Mouse (Mus musculus) intestine, postnatal 0 days (tissue): ENCODE data around the gene Gpr85. TPM values are rescaled to one million over a fixed set of nuclear protein-coding genes. Genes with fewer than 3 reads are reported as not detected.

Source experiments
- ATAC-seq: fragments of 200-750 bp; cut with Nextera tagmentation; 2 replicates; pipeline ENCODE4 v1.8.0; 2017; ENCODE audit warnings: mild to moderate bottlenecking, moderate TSS enrichment, moderate library complexity
- H3K27ac ChIP-seq: fragments of 300-500 bp; sonication (generic); 2 replicates; pipeline ENCODE4 v1.5.1; 2014; ENCODE audit warnings: mild to moderate bottlenecking, low read depth, low read length, moderate library complexity
- H3K27me3 ChIP-seq: fragments of 300-500 bp; sonication (generic); replicated peaks from 2 replicates; pipeline ENCODE4 v1.6.1; 2014; ENCODE audit warnings: low read length, mixed read lengths; ENCODE audit not compliant: control insufficient read depth, insufficient read depth
- H3K36me3 ChIP-seq: fragments of 300-500 bp; sonication (generic); 2 replicates; pipeline ENCODE4 v1.6.1; 2014; ENCODE audit warnings: mild to moderate bottlenecking, moderate library complexity; ENCODE audit not compliant: control insufficient read depth, insufficient read depth
- H3K4me1 ChIP-seq: fragments of 300-500 bp; sonication (generic); replicated peaks from 2 replicates; pipeline ENCODE4 v1.6.1; 2014; ENCODE audit warnings: antibody characterized with exemption, low read length, mixed read lengths; ENCODE audit not compliant: control insufficient read depth, insufficient read depth
- H3K4me2 ChIP-seq: fragments of 300-500 bp; sonication (generic); replicated peaks from 2 replicates; pipeline ENCODE4 v1.6.1; 2014; ENCODE audit warnings: low read depth, mild to moderate bottlenecking, moderate library complexity
- H3K4me3 ChIP-seq: fragments of 300-500 bp; sonication (generic); 2 replicates; pipeline ENCODE4 v1.5.1; 2014; ENCODE audit warnings: low read depth, low read length
- H3K9ac ChIP-seq: fragments of 300-500 bp; sonication (generic); 2 replicates; pipeline ENCODE4 v1.6.1; 2014; ENCODE audit warnings: mild to moderate bottlenecking, low read depth, low read length
- H3K9me3 ChIP-seq: fragments of 300-500 bp; sonication (generic); 2 replicates; pipeline ENCODE4 v1.6.1; 2016; ENCODE audit warnings: mixed run types; ENCODE audit not compliant: control insufficient read depth
- CTCF ChIP-seq: sonication (generic); IDR thresholded peaks from 2 replicates; pipeline ENCODE4 v1.5.1; 2016; ENCODE audit warnings: low read depth, mild to moderate bottlenecking, control low read depth, antibody characterized with exemption, moderate library complexity
- WGBS: fragments of 180-500 bp; shearing (Covaris S2); extraction: QIAGEN DNeasy Blood & Tissue Kit; methylation state at CpG from one replicate; pipeline ENCODE4 v1.1.7; 2014; 5-methylcytosine and 5-hydroxymethylcytosine counted together
- polyA plus RNA-seq: library from polyadenylated mRNA; unstranded; fragments of >200 nt; fragmentation: Nextera tagmentation; extraction: Ambion mirVana; gene quantifications from 2 replicates; pipeline ENCODE4 v1.2.1, GENCODE M21; 2015

Gene Gpr85
- polyA plus RNA-seq, 1 experiment from 2014 or later = 2.8 TPM

- H3K9ac ChIP-seq = no peak overlapping the region
- H3K27ac ChIP-seq = no peak overlapping the region
- no peaks in the 10 kb centered on the region for H3K36me3 ChIP-seq
- H3K4me2 ChIP-seq = no peak overlapping the region
- no peak overlapping the region for H3K4me3 ChIP-seq
- ATAC-seq = no peak
- no peaks in the 10 kb centered on the region for H3K9me3 ChIP-seq
- no peak for TF ChIP-seq CTCF
- no peaks in the 10 kb centered on the region for H3K27me3 ChIP-seq
- no peaks in the 10 kb centered on the region for H3K4me1 ChIP-seq
- WGBS = 81% methylated on average over 1 of the region's 1 CpGs
These were observed 10.9 kb downstream of the Gpr85 start for GRCm38 (mm10) chr6:13828877-13829276.

DNA sequence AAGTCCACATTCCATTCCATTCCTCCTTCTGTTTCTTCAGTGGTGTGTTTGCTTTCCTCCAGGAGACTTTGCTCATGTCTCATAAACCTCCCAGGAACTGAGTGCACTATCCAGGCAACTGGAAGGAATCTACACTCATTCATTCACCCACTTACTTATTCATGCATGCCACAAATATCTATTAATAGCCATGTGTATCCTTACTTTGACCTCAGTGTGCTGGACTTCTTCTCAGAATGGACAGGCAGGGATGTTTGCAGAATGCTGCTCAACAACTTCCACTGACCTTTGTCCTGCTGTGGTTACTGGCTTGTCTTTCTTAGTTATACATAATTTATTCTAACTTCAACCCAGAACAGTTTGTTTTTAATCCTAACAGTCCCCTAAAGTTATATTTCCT is 23.1 kb downstream of the Gpr85 start:
- no peak overlapping the region for H3K9ac ChIP-seq
- no peak overlapping the region for H3K4me2 ChIP-seq
- H3K27me3 ChIP-seq = no peaks in the 10 kb centered on the region
- no peak overlapping the region for H3K27ac ChIP-seq
- TF ChIP-seq CTCF = no peak
- H3K4me1 ChIP-seq = no peaks in the 10 kb centered on the region
- no peaks in the 10 kb centered on the region for H3K36me3 ChIP-seq
- no peaks in the 10 kb centered on the region for H3K9me3 ChIP-seq
- H3K4me3 ChIP-seq = no peak overlapping the region
- ATAC-seq = no peak

GRCm38 (mm10) chr6:13812157-13812556 is 27.6 kb downstream of the Gpr85 start:
- Histone ChIP-seq H3K27ac (no peak overlapping the region), H3K36me3 (no peaks in the 10 kb centered on the region), H3K9ac (no peak overlapping the region), H3K4me3 (no peak overlapping the region), H3K9me3 (no peaks in the 10 kb centered on the region), H3K27me3 (no peaks in the 10 kb centered on the region), H3K4me1 (no peaks in the 10 kb centered on the region), H3K4me2 (no peak overlapping the region)
- WGBS = 82% methylated on average over 4 of the region's 4 CpGs
- no peak for TF ChIP-seq CTCF
- no peak for ATAC-seq

- no peak for ATAC-seq
- H3K9ac ChIP-seq = no peak overlapping the region
- no peaks in the 10 kb centered on the region for H3K36me3 ChIP-seq
- no peaks in the 10 kb centered on the region for H3K4me1 ChIP-seq
- H3K27ac ChIP-seq = no peak overlapping the region
- H3K9me3 ChIP-seq = no peaks in the 10 kb centered on the region
- no peak overlapping the region for H3K4me3 ChIP-seq
- no peak overlapping the region for H3K4me2 ChIP-seq
- WGBS = 53% methylated on average over 7 of the region's 7 CpGs
- no peaks in the 10 kb centered on the region for H3K27me3 ChIP-seq
- TF ChIP-seq CTCF = no peak
These were observed 39.7 kb downstream of the Gpr85 start for GRCm38 (mm10) chr6:13800071-13800470.

GRCm38 (mm10) chr6:13797389-13797788 is 42.4 kb downstream of the Gpr85 start:
- H3K36me3 ChIP-seq = no peaks in the 10 kb centered on the region
- ATAC-seq = no peak
- H3K4me2 ChIP-seq = no peak overlapping the region
- H3K9ac ChIP-seq = no peak overlapping the region
- TF ChIP-seq CTCF = no peak
- no peaks in the 10 kb centered on the region for H3K4me1 ChIP-seq
- H3K27ac ChIP-seq = no peak overlapping the region
- H3K27me3 ChIP-seq = no peaks in the 10 kb centered on the region
- no peak overlapping the region for H3K4me3 ChIP-seq
- H3K9me3 ChIP-seq = no peaks in the 10 kb centered on the region

Other genes with a start within 250 kb of the Gpr85 start
- gene Tmem168, start 231.8 kb downstream of the Gpr85 start, polyA plus RNA-seq = 13.0 and 13.7 TPM in 2 replicates
- gene Bmt2, start 162.0 kb downstream of the Gpr85 start, polyA plus RNA-seq = 5.8 and 6.5 TPM in 2 replicates
- 95.4 and 106 TPM in 2 replicates for gene 2610001J05Rik, start 31.6 kb upstream of the Gpr85 start, polyA plus RNA-seq